Comparison of ENCODE assay signal across 35 mouse cellular contexts in the genomic region with DNA sequence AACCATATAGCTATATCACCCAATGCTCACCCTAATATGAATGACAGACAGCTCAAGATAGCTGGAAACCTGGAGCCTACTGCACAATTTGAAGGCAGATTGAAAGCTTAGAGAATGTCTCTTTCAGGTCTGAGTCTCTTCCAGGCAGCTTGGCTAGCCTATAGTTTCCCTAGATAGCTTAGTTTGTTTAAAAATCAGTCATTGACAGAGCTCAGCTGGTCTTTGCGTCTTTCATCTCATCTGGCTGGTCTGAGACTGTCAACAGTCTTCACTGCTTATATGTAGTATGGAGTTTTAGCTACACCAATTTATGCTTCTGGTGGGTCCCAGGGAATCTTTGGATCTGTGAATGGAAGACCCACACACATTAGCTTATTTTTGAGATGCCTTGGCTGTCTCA.
"Had no signal": no experiment of that assay in that cellular context is flagged by ENCODE, and none has a peak within 500 bp of the region (broad histone marks: within the 10 kb centered on the region; RNA-seq: fewer than 3 reads in every experiment).

No protein-coding gene starts in this region.

- DNase-seq: heart, adult 2 months; heart, postnatal 10 days; heart, postnatal 14 days; heart, postnatal 36 days; heart, postnatal 4 days; kidney, adult 11 months; kidney, adult 18-20 months; kidney, adult 2 months; kidney, adult 8-10 months; kidney, adult 9 months; kidney, postnatal 10 days; kidney, postnatal 14 days; kidney, postnatal 25 days; kidney, postnatal 36 days; kidney, postnatal 4 days; layer of hippocampus, adult 9-11 months had no signal

- H3K9ac ChIP-seq: heart, embryonic 12.5 days; heart, embryonic 13.5 days; heart, embryonic 15.5 days; hindbrain, embryonic 12.5 days; hindbrain, embryonic 13.5 days; hindbrain, embryonic 14.5 days; hindbrain, embryonic 15.5 days; intestine, embryonic 15.5 days; kidney, embryonic 15.5 days had no signal

- H3K4me2 ChIP-seq: heart, embryonic 11.5 days; heart, embryonic 12.5 days; heart, embryonic 13.5 days; heart, embryonic 15.5 days; hindbrain, embryonic 12.5 days; hindbrain, embryonic 13.5 days; hindbrain, embryonic 14.5 days; hindbrain, embryonic 15.5 days; intestine, embryonic 15.5 days; kidney, embryonic 15.5 days had no signal

- ATAC-seq: hindbrain, embryonic 16.5 days; hindbrain, postnatal 0 days; inflammation-experienced regulatory T-cells, adult 6 months; intestine, embryonic 15.5 days; intestine, embryonic 16.5 days; intestine, postnatal 0 days had no signal

- H3K4me3 ChIP-seq: heart, adult 2 months; heart, embryonic 10.5 days; heart, embryonic 12.5 days; heart, embryonic 13.5 days; heart, embryonic 15.5 days; hindbrain, embryonic 10.5 days; hindbrain, embryonic 12.5 days; hindbrain, embryonic 13.5 days; hindbrain, embryonic 15.5 days; intestine, embryonic 15.5 days; kidney, embryonic 15.5 days; layer of hippocampus, adult 2 months had no signal

- H3K4me1 ChIP-seq: heart, embryonic 10.5 days; heart, embryonic 12.5 days; heart, embryonic 13.5 days; heart, embryonic 15.5 days; hindbrain, embryonic 10.5 days; hindbrain, embryonic 12.5 days; hindbrain, embryonic 13.5 days; hindbrain, embryonic 15.5 days; intestine, embryonic 15.5 days; kidney, embryonic 15.5 days had no signal

- H3K27ac ChIP-seq: heart, adult 2 months; heart, embryonic 10.5 days; heart, embryonic 13.5 days; heart, embryonic 15.5 days; hindbrain, embryonic 10.5 days; hindbrain, embryonic 12.5 days; hindbrain, embryonic 13.5 days; hindbrain, embryonic 14.5 days; hindbrain, embryonic 15.5 days; hindbrain, postnatal 0 days; intestine, embryonic 15.5 days; kidney, embryonic 15.5 days; kidney, postnatal 0 days; layer of hippocampus, adult 2 months had no signal

- H3K36me3 ChIP-seq: heart, embryonic 10.5 days; heart, embryonic 12.5 days; heart, embryonic 13.5 days; heart, embryonic 15.5 days; hindbrain, embryonic 10.5 days; hindbrain, embryonic 12.5 days; hindbrain, embryonic 13.5 days; hindbrain, embryonic 15.5 days; intestine, embryonic 15.5 days; kidney, embryonic 15.5 days had no signal

- H3K9me3 ChIP-seq: heart, embryonic 10.5 days; heart, embryonic 13.5 days; heart, embryonic 15.5 days; hindbrain, embryonic 10.5 days; hindbrain, embryonic 12.5 days; hindbrain, embryonic 13.5 days; hindbrain, embryonic 15.5 days; intestine, embryonic 15.5 days; kidney, embryonic 15.5 days had no signal

- H3K27me3 ChIP-seq: heart, embryonic 12.5 days; heart, embryonic 13.5 days; heart, embryonic 15.5 days; hindbrain, embryonic 12.5 days; hindbrain, embryonic 15.5 days; intestine, embryonic 15.5 days; kidney, embryonic 15.5 days had no signal
